Mouse (Mus musculus) liver, adult (tissue): Measurements from ENCODE around the gene Prkce.

Experiments used
- GATA4 ChIP-seq: IDR thresholded peaks from 2 replicates; pipeline ENCODE4 v1.6.1; 2014; ENCODE audit warnings: mild to moderate bottlenecking, low read length; ENCODE audit not compliant: insufficient replicate concordance

The Prkce gene

GRCm38 (mm10) chr17:86615592-86616291 is 448.2 kb downstream of the Prkce start:
- peak; percentile 96 for TF ChIP-seq GATA4

GRCm38 (mm10) chr17:86617570-86618237 is 450.1 kb downstream of the Prkce start:
- TF ChIP-seq GATA4, result no peak

GRCm38 (mm10) chr17:86618431-86618861 is 450.9 kb downstream of the Prkce start:
- peak; percentile 67; the same call in 1 of the 2 replicates for TF ChIP-seq GATA4

- TF ChIP-seq GATA4, result no peak
Measured at GRCm38 (mm10) chr17:86622862-86623261, 455.3 kb downstream of the Prkce start.

GRCm38 (mm10) chr17:86626523-86626922 is 458.9 kb downstream of the Prkce start:
- no peak for TF ChIP-seq GATA4

- TF ChIP-seq GATA4, result no peak
Measured at GRCm38 (mm10) chr17:86633131-86633530, 465.5 kb downstream of the Prkce start.

- no peak for TF ChIP-seq GATA4
Measured at GRCm38 (mm10) chr17:86637311-86637710, 469.7 kb downstream of the Prkce start.

- no peak for TF ChIP-seq GATA4
Measured at GRCm38 (mm10) chr17:86639279-86639678, 471.7 kb downstream of the Prkce start.

GRCm38 (mm10) chr17:86647226-86647625 is 479.6 kb downstream of the Prkce start:
- no peak for TF ChIP-seq GATA4

- TF ChIP-seq GATA4, result no peak
Measured at GRCm38 (mm10) chr17:86648856-86649435, 481.4 kb downstream of the Prkce start.

- TF ChIP-seq GATA4, result no peak
Measured at GRCm38 (mm10) chr17:86650241-86650640, 482.7 kb downstream of the Prkce start.

GRCm38 (mm10) chr17:86651091-86651490 is 483.5 kb downstream of the Prkce start:
- no peak for TF ChIP-seq GATA4

- TF ChIP-seq GATA4, result no peak
Measured at GRCm38 (mm10) chr17:86652751-86653150, 485.2 kb downstream of the Prkce start.

GRCm38 (mm10) chr17:86656369-86656768 is 488.8 kb downstream of the Prkce start:
- TF ChIP-seq GATA4, result no peak

GRCm38 (mm10) chr17:86662301-86662700 is 494.7 kb downstream of the Prkce start:
- no peak for TF ChIP-seq GATA4

GRCm38 (mm10) chr17:86663471-86663870 is 495.9 kb downstream of the Prkce start:
- no peak for TF ChIP-seq GATA4
